Mouse (Mus musculus): ENCODE measurements around the gene Sult1b1. TPM values are rescaled to one million over a fixed set of nuclear protein-coding genes. Genes with fewer than 3 reads are reported as not detected.
"Not testable (repeated sequence)": the region's sequence is repeated elsewhere in the genome, so short reads cannot be mapped to it uniquely, and the experiment has no call there.

Gene Sult1b1
- polyA plus RNA-seq, 1 experiment from 2014 or later = not detected

DNA sequence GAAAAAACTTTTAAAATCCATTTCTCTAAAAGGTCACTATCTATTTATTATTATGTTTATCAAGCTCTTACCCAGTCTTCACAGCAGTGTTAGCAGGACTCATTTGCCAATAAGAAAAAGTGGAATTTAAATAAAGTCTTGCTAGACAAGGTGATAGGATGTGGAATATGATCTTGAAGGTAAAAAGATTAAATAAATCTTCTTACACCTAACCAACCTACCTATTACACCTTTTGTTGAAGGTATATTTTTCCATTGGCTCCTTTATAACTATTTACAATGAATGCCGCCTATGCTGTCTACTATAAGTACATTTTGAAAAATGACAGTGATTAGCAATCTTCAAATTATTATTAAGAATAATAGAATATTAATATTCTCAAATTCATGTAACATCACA, 47.2 kb downstream of the Sult1b1 start, which contains the start of gene Ugt2a1:
TSS of gene Ugt2a1 (minus strand) at position 101 of the 400 bp plus-strand sequence.
- 70% methylated on average over 1 of the region's 1 CpGs for WGBS (ENCODE audit: insufficient replicate concordance)
- Histone ChIP-seq H3K4me2 (no peak within 1 kb of the TSS), H3K27ac (ENCODE audit: low read depth, low read length) (no peak within 1 kb of the TSS), H3K4me3 (ENCODE audit: low read depth, low read length) (no peak within 1 kb of the TSS), H3K27me3 (ENCODE audit: control insufficient read depth, insufficient read depth, low read length) (no peaks in the 10 kb centered on the region), H3K36me3 (ENCODE audit: control insufficient read depth, insufficient read depth, low read length) (no peaks in the 10 kb centered on the region), H3K9ac (ENCODE audit: low read depth, low read length) (no peak within 1 kb of the TSS), H3K4me1 (ENCODE audit: control insufficient read depth, insufficient read depth, low read length) (no peaks in the 10 kb centered on the region), H3K9me3 (replicated peaks; ENCODE audit: control insufficient read depth, low read length) (no peaks in the 10 kb centered on the region)
- ATAC-seq (replicated peaks; ENCODE audit: insufficient number of reproducible peaks, low FRiP score, low TSS enrichment) = no peak

GRCm38 (mm10) chr5:87486706-87487105, 51.3 kb downstream of the Sult1b1 start, which contains the start of gene Gm43638:
Gm43638 (minus strand) TSS chr5:87486806.
- not testable (repeated sequence) for H3K9ac ChIP-seq (ENCODE audit: low read depth, low read length); H3K27ac ChIP-seq (ENCODE audit: low read depth, low read length); H3K4me1 ChIP-seq (ENCODE audit: control insufficient read depth, insufficient read depth, low read length); H3K36me3 ChIP-seq (ENCODE audit: control insufficient read depth, insufficient read depth, low read length); ATAC-seq (replicated peaks; ENCODE audit: insufficient number of reproducible peaks, low FRiP score, low TSS enrichment); H3K4me2 ChIP-seq; H3K4me3 ChIP-seq (ENCODE audit: low read depth, low read length); H3K27me3 ChIP-seq (ENCODE audit: control insufficient read depth, insufficient read depth, low read length); H3K9me3 ChIP-seq (replicated peaks; ENCODE audit: control insufficient read depth, low read length)
- 89% methylated on average over 1 of the region's 1 CpGs for WGBS (ENCODE audit: insufficient replicate concordance)

- ATAC-seq (replicated peaks; ENCODE audit: insufficient number of reproducible peaks, low FRiP score, low TSS enrichment) = no peak
- Histone ChIP-seq H3K36me3 (ENCODE audit: control insufficient read depth, insufficient read depth, low read length) (no peaks in the 10 kb centered on the region), H3K4me2 (no peak within 1 kb of the TSS), H3K27me3 (ENCODE audit: control insufficient read depth, insufficient read depth, low read length) (no peaks in the 10 kb centered on the region), H3K4me3 (ENCODE audit: low read depth, low read length) (no peak within 1 kb of the TSS), H3K9ac (ENCODE audit: low read depth, low read length) (no peak within 1 kb of the TSS), H3K4me1 (ENCODE audit: control insufficient read depth, insufficient read depth, low read length) (no peaks in the 10 kb centered on the region), H3K27ac (ENCODE audit: low read depth, low read length) (no peak within 1 kb of the TSS), H3K9me3 (replicated peaks; ENCODE audit: control insufficient read depth, low read length) (no peaks in the 10 kb centered on the region)
- WGBS (ENCODE audit: insufficient replicate concordance) = 68% methylated on average over 5 of the region's 5 CpGs
These were observed 55.8 kb downstream of the Sult1b1 start, which contains the start of gene Ugt2a2 for GRCm38 (mm10) chr5:87482160-87482559. Ugt2a2 (minus strand) TSS chr5:87482260.

Other genes with a start within 250 kb of the Sult1b1 start
- not detected in 2 replicates for gene Ugt2a3, start 201.0 kb downstream of the Sult1b1 start, polyA plus RNA-seq (2014; fragmentation: Nextera tagmentation; extraction: Ambion mirVana)
- not detected in 2 replicates for gene Ugt2b38, start 114.0 kb downstream of the Sult1b1 start, polyA plus RNA-seq (2014; fragmentation: Nextera tagmentation; extraction: Ambion mirVana)
- not detected in 2 replicates for gene Ugt2a2, start 55.9 kb downstream of the Sult1b1 start, polyA plus RNA-seq (2014; fragmentation: Nextera tagmentation; extraction: Ambion mirVana)
- gene Gm43638, start 51.4 kb downstream of the Sult1b1 start, polyA plus RNA-seq (2014; fragmentation: Nextera tagmentation; extraction: Ambion mirVana) = not detected in 2 replicates
- gene Ugt2a1, start 47.3 kb downstream of the Sult1b1 start, polyA plus RNA-seq (2014; fragmentation: Nextera tagmentation; extraction: Ambion mirVana) = not detected in 2 replicates
- gene Sult1d1, start 30.8 kb upstream of the Sult1b1 start, polyA plus RNA-seq (2014; fragmentation: Nextera tagmentation; extraction: Ambion mirVana) = not detected in 2 replicates
- not detected in 2 replicates for gene Sult1e1, start 53.4 kb upstream of the Sult1b1 start, polyA plus RNA-seq (2014; fragmentation: Nextera tagmentation; extraction: Ambion mirVana)
- not detected in 2 replicates for gene Csn1s1, start 128.0 kb upstream of the Sult1b1 start, polyA plus RNA-seq (2014; fragmentation: Nextera tagmentation; extraction: Ambion mirVana)
- not detected in 2 replicates for gene Csn2, start 161.4 kb upstream of the Sult1b1 start, polyA plus RNA-seq (2014; fragmentation: Nextera tagmentation; extraction: Ambion mirVana)
- not detected in 2 replicates for gene Csn1s2a, start 236.4 kb upstream of the Sult1b1 start, polyA plus RNA-seq (2014; fragmentation: Nextera tagmentation; extraction: Ambion mirVana)